Mouse (Mus musculus) megakaryocyte-erythroid progenitor cell, adult 5-6 weeks (primary cell): Measurements from ENCODE around the gene Myocd. TPM values are rescaled to one million over a fixed set of nuclear protein-coding genes. Genes with fewer than 3 reads are reported as not detected.

Experiments
- ATAC-seq: replicated peaks from 2 replicates; pipeline ENCODE4 v1.8.0; 2016; ENCODE audit warnings: mild to moderate bottlenecking, inconsistent platforms; ENCODE audit not compliant: severe bottlenecking, poor library complexity, low FRiP score, low TSS enrichment
- total RNA-seq, 2 experiments: library from RNA; stranded (forward) in 1 of 2; stranded (reverse) in 1 of 2; fragments of 200-1000, 215-1000 nt in 1 of 2; fragments of >200 nt in 1 of 2; fragmentation: Nextera tagmentation in 1 of 2; gene quantifications; 2 replicates each; pipeline ENCODE4 v1.2.3; 2014 to 2017

Gene Myocd
- total RNA-seq (2014; fragmentation: Nextera tagmentation) (not detected in 2 replicates), total RNA-seq (2017) (not detected in 2 replicates)

DNA sequence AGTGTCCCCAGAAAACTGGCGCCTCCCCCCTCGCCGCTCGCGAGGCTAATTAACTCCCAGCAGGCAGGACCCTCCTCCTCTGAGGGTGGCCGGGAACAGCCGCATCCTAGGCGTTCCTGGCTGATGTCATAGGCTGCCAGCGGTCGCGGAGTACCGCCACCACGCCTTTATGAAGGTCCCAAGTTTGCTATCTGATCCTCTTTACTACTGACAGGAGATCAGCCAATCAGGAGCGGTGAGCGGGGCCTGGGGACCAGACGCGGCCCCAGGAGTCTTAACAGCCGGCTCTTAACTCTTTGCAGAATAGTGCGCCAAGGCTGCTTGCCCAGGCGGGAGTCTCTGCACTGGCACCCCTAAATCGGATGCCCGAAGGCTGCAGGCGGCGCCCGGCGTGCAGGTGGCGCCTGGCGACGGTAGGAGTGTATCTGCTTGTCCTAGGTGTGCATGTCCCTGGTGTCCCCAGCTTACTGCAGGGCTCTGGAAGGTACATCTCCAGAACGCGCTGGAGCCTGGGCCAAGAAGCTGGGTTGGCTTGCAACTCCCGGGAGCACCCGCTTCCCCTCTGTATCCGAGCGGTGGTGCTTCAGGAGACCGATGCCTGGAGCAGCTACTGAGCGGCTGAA lies at the start of gene Myocd:
Gene Myocd (minus strand): TSS at position 139 of the 623 bp plus-strand sequence.
- no peak for ATAC-seq

DNA sequence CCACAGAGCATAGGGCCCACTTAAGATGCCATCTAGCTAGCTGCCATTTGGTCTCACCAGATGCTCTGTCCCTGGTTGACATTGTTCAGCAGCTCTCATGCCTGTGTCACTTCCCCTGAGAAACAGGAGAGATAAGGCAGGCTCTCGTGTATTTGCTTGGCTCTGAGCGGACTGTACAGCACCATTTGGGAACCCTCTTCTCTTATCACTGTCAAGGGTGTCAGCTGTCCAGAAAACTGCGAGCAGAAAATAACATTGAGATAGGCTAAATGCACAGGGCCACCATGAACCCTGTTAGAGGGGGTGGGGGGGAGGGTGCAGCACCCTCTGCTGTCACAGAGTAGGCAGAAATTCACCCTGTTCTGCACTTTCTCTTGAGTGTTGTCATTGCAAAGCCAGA lies 34.0 kb upstream of the Myocd start:
- ATAC-seq = no peak

DNA sequence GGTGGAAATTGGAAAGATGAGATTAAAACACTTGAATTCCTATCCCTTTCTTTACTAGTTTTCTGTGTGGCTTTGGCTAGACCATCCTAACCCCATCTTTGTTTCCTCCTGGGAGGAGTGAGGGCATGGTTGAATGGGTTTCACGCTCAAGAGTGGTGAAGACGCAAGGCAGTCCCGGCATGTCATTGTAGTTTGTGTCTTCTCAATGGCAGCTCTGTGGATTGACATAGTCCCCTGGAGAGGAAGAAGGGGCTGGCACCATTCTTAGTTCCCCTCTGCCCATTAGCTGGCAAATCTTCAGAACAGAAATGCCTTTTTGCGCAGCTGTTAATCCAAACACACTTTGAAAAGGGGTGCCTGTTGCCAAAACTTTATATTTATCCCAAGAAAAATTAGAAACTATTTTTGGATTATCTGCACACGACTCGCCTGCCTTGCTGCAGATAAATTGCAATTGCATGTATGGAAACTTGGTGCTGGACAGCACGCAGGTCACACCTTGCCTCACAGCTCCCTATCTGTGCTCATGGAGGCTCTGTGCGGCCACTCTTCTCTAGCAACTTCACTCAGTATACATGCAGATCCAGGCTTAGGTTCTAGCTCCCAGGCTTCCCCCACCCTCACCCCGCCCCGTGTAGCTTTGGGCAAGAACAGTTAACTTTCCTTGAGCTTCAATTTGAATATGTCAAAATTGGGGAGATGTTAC lies 24.5 kb upstream of the Myocd start:
- no peak for ATAC-seq

DNA sequence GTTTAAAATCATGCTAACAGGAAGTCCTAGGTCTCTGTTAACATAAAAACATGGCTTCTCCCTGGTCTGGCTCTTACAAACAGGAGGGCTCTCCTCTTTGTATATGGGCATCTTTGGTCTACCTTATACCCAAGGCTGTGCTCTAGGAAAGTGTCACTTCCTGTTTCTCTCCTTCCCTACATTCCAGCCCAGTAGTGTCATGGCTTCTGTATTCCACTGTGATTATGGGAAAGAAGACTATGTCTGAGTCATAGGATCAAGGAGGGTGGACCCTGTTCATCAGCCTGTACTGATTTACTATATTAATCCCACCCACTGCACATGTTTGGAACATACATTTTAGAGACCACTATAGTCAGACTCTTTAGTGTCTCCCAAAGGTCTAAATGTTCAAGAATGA lies 23.2 kb upstream of the Myocd start:
- no peak for ATAC-seq

DNA sequence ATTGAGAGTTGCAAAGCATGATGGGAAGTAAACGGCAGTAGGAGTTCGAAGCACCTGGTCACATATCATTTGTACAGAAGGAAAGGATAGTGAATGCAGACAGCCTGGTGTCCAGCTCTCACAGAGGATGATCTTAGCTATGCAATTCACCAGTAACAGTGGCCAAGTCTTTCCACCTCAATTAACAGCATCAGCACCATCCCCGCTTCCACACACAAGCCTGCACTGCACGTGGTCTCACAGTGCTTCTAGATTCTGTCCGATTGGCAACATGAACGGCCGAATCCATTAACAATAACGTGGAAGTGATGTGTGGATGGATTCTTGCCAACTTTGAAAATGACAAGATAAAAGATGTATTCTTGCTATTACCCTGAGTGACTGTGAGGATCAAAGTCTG lies 17.9 kb upstream of the Myocd start:
- ATAC-seq = no peak

DNA sequence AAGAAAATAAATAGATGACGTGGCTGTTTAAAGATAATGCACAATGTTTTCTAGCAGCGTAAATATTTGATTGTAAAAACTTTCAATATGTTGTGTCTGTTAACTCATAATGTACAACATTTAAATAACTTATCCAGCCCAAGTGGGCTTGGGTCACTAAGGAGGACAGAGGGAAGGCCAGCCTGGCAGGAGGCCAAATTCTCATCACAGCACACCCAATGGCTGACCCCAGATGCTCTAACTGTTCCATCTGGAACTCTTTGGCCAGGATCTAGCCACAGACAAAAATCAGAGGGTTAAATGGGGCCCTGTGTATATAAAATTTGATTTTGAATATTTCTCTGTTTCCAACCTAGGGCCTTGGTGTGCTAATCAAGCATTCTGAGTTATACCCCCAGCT lies 16.4 kb upstream of the Myocd start:
- no peak for ATAC-seq

DNA sequence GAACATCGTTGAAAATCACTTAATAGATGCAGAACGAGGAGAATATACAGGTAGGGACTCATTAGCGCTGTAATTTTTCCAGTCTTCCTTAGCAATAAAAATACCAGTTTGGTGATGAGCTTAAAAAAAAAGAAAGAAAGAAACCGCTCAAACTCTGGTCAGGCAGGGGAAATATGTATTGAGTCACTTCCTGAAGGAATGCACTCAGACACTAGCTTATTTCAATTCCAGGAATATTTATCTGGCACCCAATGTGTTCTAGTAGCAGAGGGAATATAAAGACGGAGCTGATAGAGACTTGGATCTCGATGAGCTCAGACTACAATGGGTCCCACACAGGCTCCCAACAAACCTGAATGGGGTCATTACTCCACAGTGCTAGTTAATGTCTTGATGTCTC lies 5.7 kb upstream of the Myocd start:
- no peak for ATAC-seq

DNA sequence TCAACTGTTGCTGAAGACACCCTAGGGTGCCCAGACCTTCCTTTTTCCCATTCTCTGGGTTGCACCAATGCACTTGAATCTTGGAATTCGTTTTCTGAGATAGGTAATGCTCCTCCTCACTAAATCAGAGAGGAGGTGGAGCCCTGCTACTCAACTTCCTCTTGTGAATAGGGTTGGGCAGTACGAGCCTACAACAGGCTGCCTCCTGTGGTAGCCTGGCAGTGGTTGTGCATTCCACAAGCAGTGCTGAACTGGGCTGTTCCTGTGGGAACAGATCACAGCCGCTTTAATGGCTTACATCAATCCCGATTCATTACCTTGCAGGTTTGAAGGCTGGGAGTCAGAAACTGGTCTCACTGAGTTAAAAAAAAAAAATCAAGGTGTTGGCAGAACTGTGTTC lies 1.2 kb upstream of the Myocd start:
- no peak for ATAC-seq

DNA sequence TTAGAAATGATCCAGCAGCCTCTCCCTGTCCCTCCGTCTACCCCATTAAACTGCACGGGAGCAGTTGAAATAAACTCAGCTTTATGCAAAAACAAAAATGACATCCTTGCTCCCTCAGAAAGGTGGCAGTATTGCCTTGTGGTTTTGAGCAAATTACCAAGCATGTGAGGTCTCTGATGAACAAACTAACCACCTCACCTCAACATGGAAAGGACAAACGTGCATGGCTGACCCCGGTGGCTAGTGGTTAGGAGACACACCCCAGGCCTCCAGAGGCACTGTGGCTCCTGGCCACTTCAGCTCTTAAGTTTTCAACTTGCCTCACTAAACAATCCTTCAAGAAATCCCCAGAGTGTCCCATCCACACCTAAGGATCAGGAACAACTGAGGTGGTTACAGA lies 1.5 kb downstream of the Myocd start:
- no peak for ATAC-seq

DNA sequence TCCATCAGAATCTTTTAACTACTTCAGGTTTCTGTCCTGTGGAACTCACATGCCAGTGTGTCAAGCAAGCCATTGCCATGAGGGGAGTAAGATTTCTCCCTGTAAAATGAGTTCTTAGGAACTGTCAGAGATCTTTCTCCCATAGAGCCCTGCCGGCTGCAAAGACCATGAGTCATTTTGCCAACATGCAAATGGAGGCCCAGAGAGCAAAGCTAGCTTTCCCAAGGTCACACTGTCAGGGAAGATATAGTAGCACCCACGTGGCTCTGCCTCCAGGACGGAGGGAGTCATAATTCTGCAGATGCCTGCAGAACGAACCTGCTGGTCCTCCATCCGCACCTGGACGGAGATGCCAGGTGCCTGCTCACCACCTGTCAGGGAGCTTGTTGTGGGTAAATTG lies 6.3 kb downstream of the Myocd start:
- ATAC-seq = no peak

DNA sequence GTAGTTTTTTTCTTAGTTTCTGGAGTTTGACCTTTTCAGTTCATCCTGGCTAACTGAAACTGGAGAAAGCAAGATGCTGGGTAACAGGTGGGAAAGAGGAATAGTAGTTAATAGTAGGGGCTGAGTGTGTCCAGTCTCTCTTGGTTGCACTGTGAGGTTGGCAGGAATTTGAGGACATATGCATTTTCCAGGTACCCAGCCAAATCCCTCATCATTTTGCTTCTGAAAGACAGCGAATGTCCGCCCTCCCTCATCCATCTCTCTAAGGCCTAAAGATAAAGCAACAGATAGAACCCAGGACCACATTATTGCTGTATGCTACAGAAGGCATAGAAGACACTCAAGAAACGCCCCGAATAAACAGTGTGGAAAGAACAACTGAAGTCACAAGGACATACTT lies 10.8 kb downstream of the Myocd start:
- ATAC-seq = no peak

DNA sequence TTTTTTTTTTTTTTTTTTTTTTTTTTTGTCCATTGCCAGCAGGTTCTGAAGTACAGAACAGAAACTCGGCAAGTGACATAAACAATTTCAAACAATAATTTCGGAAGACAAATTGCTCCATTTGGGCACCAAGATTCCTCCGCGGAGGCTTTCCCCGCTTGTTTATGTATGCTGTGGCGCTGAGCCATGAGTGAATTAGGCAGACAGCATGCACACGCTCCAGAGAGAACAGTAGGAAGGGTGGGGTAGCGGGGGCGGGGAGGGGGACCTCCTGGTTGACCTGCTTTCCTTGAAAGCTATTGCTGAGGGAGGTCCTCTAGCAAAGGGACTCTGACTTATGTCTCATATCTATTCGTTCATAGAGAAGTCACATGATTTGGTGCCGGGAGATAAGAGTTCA lies 13.6 kb downstream of the Myocd start:
- ATAC-seq = no peak

DNA sequence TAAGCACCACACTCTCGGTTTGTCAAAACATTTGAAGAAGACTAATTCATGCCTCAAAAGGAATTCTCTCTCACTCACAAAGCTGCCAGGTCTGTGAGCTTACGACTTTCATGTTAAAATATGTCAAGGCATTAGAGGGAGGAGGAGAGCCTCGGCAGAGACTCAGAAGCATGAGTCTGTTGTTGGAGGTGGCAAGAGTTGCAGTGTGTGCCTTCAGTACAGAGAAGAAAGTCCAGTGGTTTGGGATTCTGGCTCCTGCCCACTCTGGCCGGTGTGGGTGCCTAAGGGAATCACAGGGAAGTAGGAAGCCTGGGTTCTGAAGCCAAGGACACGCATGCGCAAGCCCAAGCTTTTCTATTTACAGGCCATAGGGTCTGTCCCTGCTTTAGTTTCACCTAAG lies 14.2 kb downstream of the Myocd start:
- no peak for ATAC-seq

DNA sequence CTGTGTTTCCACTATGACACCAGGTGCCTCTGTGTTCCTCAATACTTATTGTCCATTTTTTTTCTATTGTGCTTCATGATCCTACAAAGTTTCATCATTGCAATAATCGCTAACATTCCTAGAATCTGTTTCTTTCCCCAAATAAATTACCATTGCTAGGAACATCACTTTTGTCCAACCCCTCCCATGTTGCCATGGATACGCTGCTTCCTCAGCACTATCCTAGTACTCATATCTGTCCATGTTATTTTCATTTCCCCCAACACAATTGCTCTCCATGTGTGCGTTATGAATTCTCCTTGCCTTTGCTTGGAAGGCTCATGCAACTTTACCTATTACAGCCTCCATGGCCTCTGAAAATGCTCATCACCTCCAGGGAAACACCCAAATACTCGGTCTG lies 19.4 kb downstream of the Myocd start:
- no peak for ATAC-seq

DNA sequence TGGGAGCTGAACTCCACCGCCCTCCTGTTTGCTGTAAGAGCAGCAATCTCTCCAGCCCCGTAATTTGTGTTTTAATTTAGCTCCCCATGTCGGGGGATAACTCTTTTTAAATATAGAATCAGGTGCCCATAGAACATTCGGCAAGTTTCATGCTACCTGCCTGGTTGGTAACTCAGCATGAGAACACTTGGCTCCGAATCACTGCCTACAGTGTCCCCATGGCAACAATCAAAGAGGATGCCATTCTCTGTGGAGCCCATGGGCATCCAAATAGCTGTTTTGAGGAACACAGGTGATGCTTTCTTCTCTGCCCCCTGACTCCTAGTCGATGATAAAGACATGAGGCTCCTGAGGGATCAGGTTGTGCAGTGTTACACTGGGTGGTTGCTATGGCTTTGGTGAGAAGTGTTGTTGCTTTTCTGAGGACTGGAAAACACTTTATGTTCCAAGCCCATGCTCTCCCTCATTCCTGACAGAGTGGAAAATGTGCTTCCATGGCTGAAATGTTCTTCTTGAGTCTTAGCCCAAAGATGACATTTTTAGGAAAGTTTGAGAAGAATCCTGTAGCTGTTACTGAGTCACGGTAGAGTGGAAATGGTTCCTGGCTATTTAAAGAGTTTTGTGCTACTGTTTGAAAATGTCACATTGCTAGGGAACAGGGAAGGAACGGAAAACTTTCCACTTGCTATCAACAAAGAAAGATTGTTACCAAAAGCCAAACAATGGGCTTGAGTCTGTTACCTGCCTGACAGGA lies 23.3 kb downstream of the Myocd start:
- no peak for ATAC-seq

DNA sequence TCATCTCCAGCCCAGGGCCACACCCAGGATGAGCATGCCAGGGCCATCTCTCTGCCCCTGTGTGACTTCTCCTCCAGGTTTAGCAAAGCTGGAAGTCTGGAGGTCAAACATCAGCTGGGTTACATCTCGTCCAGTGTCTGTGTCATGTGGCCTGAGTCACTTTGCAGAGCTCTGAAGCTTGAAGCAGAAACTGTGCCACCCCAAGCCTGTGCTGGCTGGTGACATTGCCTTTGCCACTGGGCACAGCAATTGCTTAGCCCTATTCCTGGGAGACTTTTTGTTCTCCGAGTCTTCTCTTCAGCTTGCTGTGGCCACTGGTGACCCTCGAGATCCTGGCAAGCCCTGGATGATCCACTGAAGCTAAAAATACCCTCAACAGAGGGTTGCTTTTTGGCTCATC lies 26.2 kb downstream of the Myocd start:
- no peak for ATAC-seq

DNA sequence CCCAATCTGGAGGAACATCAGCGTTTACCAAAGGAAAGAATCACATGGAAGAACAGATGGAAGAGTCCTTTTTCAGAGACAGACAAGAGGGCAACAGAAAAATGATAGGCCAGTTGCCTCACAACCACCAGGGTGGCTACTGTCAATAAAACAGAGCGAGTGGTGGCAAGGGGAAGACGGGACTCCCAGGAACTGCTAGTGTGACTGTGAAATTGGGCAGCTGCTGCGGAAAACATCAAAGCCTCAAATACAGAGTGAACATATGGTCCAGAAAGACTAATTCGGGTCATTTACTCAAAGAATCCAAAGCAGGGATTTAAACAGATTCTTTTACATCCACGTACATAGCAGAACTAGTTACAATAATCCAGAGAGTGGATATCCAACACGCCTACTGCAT lies 29.3 kb downstream of the Myocd start:
- no peak for ATAC-seq

DNA sequence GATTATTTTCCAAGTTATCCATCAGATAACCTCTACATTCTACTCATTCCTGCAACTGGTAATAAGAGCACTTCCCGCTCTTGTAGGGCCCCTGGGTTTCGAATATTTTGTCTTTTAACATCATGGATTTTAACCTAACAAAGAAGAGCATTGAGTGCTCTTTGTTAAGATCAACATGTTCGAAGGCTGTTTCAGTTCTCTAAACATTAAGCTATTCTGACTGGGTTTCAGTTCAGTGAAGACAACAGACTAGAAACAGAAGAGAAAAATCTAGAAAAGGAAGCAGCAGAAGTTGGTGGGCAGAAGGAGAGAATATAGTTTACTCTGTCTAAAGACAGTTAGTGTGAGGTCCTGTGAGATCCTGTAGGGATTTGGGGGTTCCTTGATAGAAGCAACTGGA lies 31.9 kb downstream of the Myocd start:
- ATAC-seq = no peak

DNA sequence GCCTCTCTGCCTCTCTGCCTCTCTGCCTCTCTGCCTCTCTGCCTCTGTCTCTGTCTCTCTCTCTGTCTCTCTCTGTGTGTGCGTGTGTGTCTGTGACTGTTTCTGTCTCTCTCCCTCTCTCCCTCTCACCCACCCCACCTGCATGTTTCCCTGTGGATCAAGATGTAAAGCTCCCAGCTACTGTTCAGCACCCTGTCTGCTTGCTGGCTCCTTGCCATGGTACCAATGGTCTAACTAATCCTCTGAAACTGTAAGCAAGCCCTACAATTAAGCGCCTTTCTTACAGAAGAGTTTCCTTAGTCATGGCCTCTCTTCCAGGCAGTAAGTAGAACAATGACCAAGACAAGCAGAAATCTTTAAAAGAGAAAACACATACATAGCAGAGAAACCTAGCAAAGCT lies 32.9 kb downstream of the Myocd start:
- no peak for ATAC-seq

DNA sequence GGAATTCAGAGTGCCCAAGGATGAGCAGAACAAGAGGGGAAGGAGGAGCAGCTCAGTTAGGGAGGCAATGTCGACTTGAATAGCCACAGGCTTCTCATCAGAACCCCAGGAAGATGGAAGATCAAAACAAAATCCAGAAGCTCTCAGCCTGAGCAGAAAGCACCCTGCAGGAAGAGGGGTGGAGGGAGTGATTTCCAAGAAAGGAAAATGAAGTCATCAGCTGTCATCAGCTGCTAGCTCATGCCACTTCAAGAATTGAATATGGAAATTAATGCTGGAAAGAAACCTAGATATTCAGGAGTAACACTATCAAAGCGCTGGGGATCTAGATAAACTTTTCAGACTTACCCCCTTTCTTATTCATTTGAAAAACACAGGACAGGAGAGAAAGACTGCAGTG lies 34.4 kb downstream of the Myocd start:
- no peak for ATAC-seq

DNA sequence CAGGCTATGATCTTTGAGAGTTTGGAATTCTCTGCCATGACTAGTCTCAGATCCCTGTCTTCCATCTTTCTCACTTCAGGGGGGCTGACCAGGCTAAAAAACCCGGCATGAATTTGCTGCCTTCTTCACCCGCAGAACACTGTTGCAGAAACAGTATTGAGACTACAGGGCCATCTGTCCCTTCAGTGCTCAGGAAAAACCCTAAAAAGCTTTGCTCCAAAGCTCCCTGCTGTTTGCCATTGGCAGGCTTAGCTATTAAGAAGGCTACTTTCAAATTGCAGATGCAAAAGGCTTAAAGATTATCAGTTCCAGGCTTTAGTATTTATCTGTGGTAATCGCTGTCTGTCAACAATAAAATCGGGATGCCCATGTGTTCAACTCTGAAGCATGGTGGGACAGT lies 38.0 kb downstream of the Myocd start:
- no peak for ATAC-seq
